In genomic region chr8:121431499-121431898, GRCm38 (mm10) we compare ENCODE assay signal across 10 mouse cellular contexts.
A peak's percentile ranks its signal among the peaks of the same experiment; 100 is the strongest.
DNase-seq lines count a peak whose midpoint lies in the region; ATAC-seq lines count a peak whose summit lies in the region.
"Had no signal": no experiment of that assay in that cellular context is flagged by ENCODE, and none has a peak within 500 bp of the region (broad histone marks: within the 10 kb centered on the region; RNA-seq: fewer than 3 reads in every experiment).

No protein-coding gene starts in this region.

- ATAC-seq in hindbrain, embryonic 12.5 days (ENCODE audit: low FRiP score), result no peak
- ATAC-seq in hindbrain, embryonic 16.5 days, result no peak
- no peak for ATAC-seq in megakaryocyte, adult 5-6 weeks (ENCODE audit: poor library complexity, severe bottlenecking)
- ATAC-seq: forebrain, embryonic 15.5 days had no signal

- DNase-seq in Muller cell, postnatal 12 days (ENCODE audit: inconsistent ontology term), result peak; percentile 81
- peak; percentile 21 for DNase-seq in ZHBTc4 (ENCODE audit: low read depth, low spot score)
- DNase-seq in kidney, postnatal 14 days, result peak; percentile 52
- no peak for DNase-seq in frontal cortex, postnatal 36 days (ENCODE audit: low spot score in 2 of 2)
- DNase-seq: cerebellum, postnatal 14 days had no signal

- H3K27ac ChIP-seq in hindbrain, embryonic 12.5 days, result 0 out of 2 replicates have a peak overlapping the region, but pooled peaks have one; percentile 12
- H3K27ac ChIP-seq in hindbrain, embryonic 16.5 days (ENCODE audit: low read depth, low read length), result no peak overlapping the region
- H3K27ac ChIP-seq: forebrain, embryonic 15.5 days; hindbrain, embryonic 15.5 days had no signal

- no peak overlapping the region for H3K4me3 ChIP-seq in hindbrain, embryonic 12.5 days
- H3K4me3 ChIP-seq in hindbrain, embryonic 16.5 days (ENCODE audit: low read length), result no peak overlapping the region
- H3K4me3 ChIP-seq: forebrain, embryonic 15.5 days; hindbrain, embryonic 15.5 days had no signal

- no peaks in the 10 kb centered on the region for H3K36me3 ChIP-seq in hindbrain, embryonic 12.5 days
- H3K36me3 ChIP-seq in hindbrain, embryonic 16.5 days (ENCODE audit: control insufficient read depth, insufficient read depth, low read length), result no peaks in the 10 kb centered on the region
- H3K36me3 ChIP-seq: forebrain, embryonic 15.5 days; hindbrain, embryonic 15.5 days had no signal

- no peak overlapping the region for H3K9ac ChIP-seq in hindbrain, embryonic 12.5 days
- H3K9ac ChIP-seq in hindbrain, embryonic 16.5 days (ENCODE audit: low read depth, low read length), result no peak overlapping the region
- H3K9ac ChIP-seq: forebrain, embryonic 15.5 days; hindbrain, embryonic 15.5 days had no signal

- H3K27me3 ChIP-seq in hindbrain, embryonic 12.5 days, result peaks cover 18% of the 10 kb centered on the region
- H3K27me3 ChIP-seq in hindbrain, embryonic 16.5 days (replicated peaks; ENCODE audit: control insufficient read depth, insufficient read depth, low read length), result peaks cover 7% of the 10 kb centered on the region
- H3K27me3 ChIP-seq: forebrain, embryonic 15.5 days had no signal

- H3K4me2 ChIP-seq in hindbrain, embryonic 12.5 days (replicated peaks), result no peak overlapping the region
- no peak overlapping the region for H3K4me2 ChIP-seq in hindbrain, embryonic 16.5 days (ENCODE audit: low read length)
- H3K4me2 ChIP-seq: forebrain, embryonic 15.5 days; hindbrain, embryonic 15.5 days had no signal

- no peaks in the 10 kb centered on the region for H3K9me3 ChIP-seq in hindbrain, embryonic 12.5 days (replicated peaks)
- no peaks in the 10 kb centered on the region for H3K9me3 ChIP-seq in hindbrain, embryonic 16.5 days (ENCODE audit: control insufficient read depth, low read length)
- H3K9me3 ChIP-seq: forebrain, embryonic 15.5 days; hindbrain, embryonic 15.5 days had no signal

- 67% methylated on average over 8 of the region's 8 CpGs for WGBS in hindbrain, embryonic 12.5 days
- WGBS in hindbrain, embryonic 16.5 days, result 67% methylated on average over 8 of the region's 8 CpGs

- peaks cover 12% of the 10 kb centered on the region for H3K4me1 ChIP-seq in hindbrain, embryonic 12.5 days
- H3K4me1 ChIP-seq in hindbrain, embryonic 16.5 days (ENCODE audit: control insufficient read depth, insufficient read depth, low read depth, low read length), result peaks cover 6% of the 10 kb centered on the region
- H3K4me1 ChIP-seq: forebrain, embryonic 15.5 days had no signal

Comparison
In these comparisons a context has a peak if more than half of its experiments do, and no peak if none do; other contexts are left out.
1. DNase-seq: peak in Muller cell, postnatal 12 days (single experiment), ZHBTc4 (single experiment) and kidney, postnatal 14 days (single experiment); none in frontal cortex, postnatal 36 days (0 of 2).